Mouse (Mus musculus): ENCODE data around the gene Card11. TPM values are rescaled to one million over a fixed set of nuclear protein-coding genes. Genes with fewer than 3 reads are reported as not detected.

Gene Card11
- polyA plus RNA-seq (2015; fragmentation: Nextera tagmentation; extraction: Ambion mirVana) = 20.0 and 20.5 TPM in 2 replicates

- peak; percentile 76 for DNase-seq (ENCODE audit: low spot score)
Observed at GRCm38 (mm10) chr5:141000349-141000748, at the start of gene Card11. Gene Card11, minus strand, starts transcription at chr5:141000582.

- DNase-seq (ENCODE audit: low spot score) = no peak
Observed at GRCm38 (mm10) chr5:141047651-141048218, 47.4 kb upstream of the Card11 start.

- peak; percentile 63 for DNase-seq (ENCODE audit: low spot score)
Observed at GRCm38 (mm10) chr5:141044976-141045375, 44.6 kb upstream of the Card11 start.

GRCm38 (mm10) chr5:141043654-141044447 lies 43.5 kb upstream of the Card11 start:
- peak; percentile 87 for DNase-seq (ENCODE audit: low spot score)

- DNase-seq (ENCODE audit: low spot score) = no peak
Observed at GRCm38 (mm10) chr5:141042406-141042805, 42.0 kb upstream of the Card11 start.

- no peak for DNase-seq (ENCODE audit: low spot score)
Observed at GRCm38 (mm10) chr5:141040846-141041245, 40.5 kb upstream of the Card11 start.

GRCm38 (mm10) chr5:141038342-141038741 lies 38.0 kb upstream of the Card11 start:
- no peak for DNase-seq (ENCODE audit: low spot score)

GRCm38 (mm10) chr5:141035346-141035745 lies 35.0 kb upstream of the Card11 start:
- no peak for DNase-seq (ENCODE audit: low spot score)

- no peak for DNase-seq (ENCODE audit: low spot score)
Observed at GRCm38 (mm10) chr5:141034301-141034700, 33.9 kb upstream of the Card11 start.

GRCm38 (mm10) chr5:141033001-141033400 lies 32.6 kb upstream of the Card11 start:
- peak; percentile 23 for DNase-seq (ENCODE audit: low spot score)

GRCm38 (mm10) chr5:141029364-141029763 lies 29.0 kb upstream of the Card11 start:
- no peak for DNase-seq (ENCODE audit: low spot score)

- DNase-seq (ENCODE audit: low spot score) = no peak
Observed at GRCm38 (mm10) chr5:141025635-141026034, 25.3 kb upstream of the Card11 start.

GRCm38 (mm10) chr5:141024435-141024834 lies 24.1 kb upstream of the Card11 start:
- peak; percentile 49 for DNase-seq (ENCODE audit: low spot score)

GRCm38 (mm10) chr5:141017927-141018700 lies 17.7 kb upstream of the Card11 start:
- peak; percentile 75 for DNase-seq (ENCODE audit: low spot score)

- no peak for DNase-seq (ENCODE audit: low spot score)
Observed at GRCm38 (mm10) chr5:141016082-141016481, 15.7 kb upstream of the Card11 start.

- no peak for DNase-seq (ENCODE audit: low spot score)
Observed at GRCm38 (mm10) chr5:141014216-141014615, 13.8 kb upstream of the Card11 start.

- DNase-seq (ENCODE audit: low spot score) = no peak
Observed at GRCm38 (mm10) chr5:141013465-141013864, 13.1 kb upstream of the Card11 start.

- no peak for DNase-seq (ENCODE audit: low spot score)
Observed at GRCm38 (mm10) chr5:141005491-141005890, 5.1 kb upstream of the Card11 start.

GRCm38 (mm10) chr5:141004078-141004763 lies 3.8 kb upstream of the Card11 start:
- no peak for DNase-seq (ENCODE audit: low spot score)

- no peak for DNase-seq (ENCODE audit: low spot score)
Observed at GRCm38 (mm10) chr5:140999178-140999672, 1.2 kb downstream of the Card11 start.

- peak; percentile 37 for DNase-seq (ENCODE audit: low spot score)
Observed at GRCm38 (mm10) chr5:140997767-140998166, 2.6 kb downstream of the Card11 start.
